Mouse (Mus musculus) forebrain, embryonic 13.5 days (tissue): ENCODE data around the gene Skor1. TPM values are rescaled to one million over a fixed set of nuclear protein-coding genes. Genes with fewer than 3 reads are reported as not detected.

Experiments used
- ATAC-seq: fragments of 200-750 bp; cut with Nextera tagmentation; 2 replicates; pipeline ENCODE4 v1.8.0; 2017
- H3K27ac ChIP-seq: fragments of 300-500 bp; sonication (generic); 2 replicates; pipeline ENCODE4 v1.5.1; 2015; ENCODE audit warnings: inconsistent platforms, mild to moderate bottlenecking, moderate library complexity
- H3K27me3 ChIP-seq: fragments of 300-500 bp; sonication (generic); 2 replicates; pipeline ENCODE4 v1.6.1; 2015; ENCODE audit warnings: mild to moderate bottlenecking, inconsistent platforms
- H3K36me3 ChIP-seq: fragments of 300-500 bp; sonication (generic); 2 replicates; pipeline ENCODE4 v1.6.1; 2015; ENCODE audit warnings: mild to moderate bottlenecking, inconsistent platforms; ENCODE audit not compliant: poor library complexity, severe bottlenecking
- H3K4me1 ChIP-seq: fragments of 300-500 bp; sonication (generic); 2 replicates; pipeline ENCODE4 v1.6.1; 2015; ENCODE audit warnings: inconsistent platforms
- H3K4me2 ChIP-seq: fragments of 300-500 bp; sonication (generic); 2 replicates; pipeline ENCODE4 v1.6.1; 2015; ENCODE audit warnings: inconsistent platforms, mild to moderate bottlenecking, moderate library complexity
- H3K4me3 ChIP-seq: fragments of 300-500 bp; sonication (generic); 2 replicates; pipeline ENCODE4 v1.5.1; 2015; ENCODE audit warnings: mild to moderate bottlenecking, inconsistent platforms
- H3K9ac ChIP-seq: fragments of 300-500 bp; sonication (generic); 2 replicates; pipeline ENCODE4 v1.6.1; 2015; ENCODE audit warnings: mild to moderate bottlenecking, inconsistent platforms
- H3K9me3 ChIP-seq: fragments of 300-500 bp; sonication (generic); replicated peaks from 2 replicates; pipeline ENCODE4 v1.6.1; 2016; ENCODE audit warnings: inconsistent platforms
- WGBS: fragments of 180-500 bp; shearing (Covaris S2); methylation state at CpG from one replicate; pipeline ENCODE4 v1.1.7; 2015; 5-methylcytosine and 5-hydroxymethylcytosine counted together
- polyA plus RNA-seq: library from polyadenylated mRNA; unstranded; fragments of >200 nt; fragmentation: Nextera tagmentation; extraction: Ambion mirVana; gene quantifications from 2 replicates; pipeline ENCODE4 v1.2.1, GENCODE M21; 2015

Gene Skor1
- polyA plus RNA-seq, 1 experiment from 2014 or later = 0.28 TPM

DNA sequence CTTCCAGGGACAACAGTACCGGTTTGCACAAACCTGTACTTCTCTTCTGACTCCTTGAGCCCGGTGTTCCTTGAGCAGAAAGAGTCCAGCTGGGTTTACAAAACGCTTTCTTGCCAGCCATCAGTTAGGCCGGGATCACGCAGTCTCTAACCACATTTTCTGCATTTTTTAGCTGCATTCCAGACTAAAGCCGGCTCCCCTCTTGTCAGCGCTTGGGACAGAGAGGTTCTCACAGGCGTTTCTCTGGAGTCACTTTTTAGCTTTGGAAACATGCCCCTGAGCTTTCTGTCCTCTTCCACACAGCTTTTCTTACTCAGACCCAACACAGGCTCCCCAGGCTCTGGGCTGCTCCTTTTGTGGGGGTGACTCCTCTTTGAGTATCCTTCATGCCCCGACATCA lies 1.5 kb downstream of the Skor1 start:
- H3K27ac ChIP-seq = no peak overlapping the region
- no peaks in the 10 kb centered on the region for H3K36me3 ChIP-seq
- no peak overlapping the region for H3K9ac ChIP-seq
- peak overlapping the region; percentile 21; the same call in 1 of the 2 replicates for H3K4me3 ChIP-seq
- no peak for ATAC-seq
- peaks cover 57% of the 10 kb centered on the region for H3K4me1 ChIP-seq
- no peak overlapping the region for H3K4me2 ChIP-seq
- whole genome bisulfite sequencing = under 1% methylated on average over 9 of the region's 9 CpGs
- H3K9me3 ChIP-seq = no peaks in the 10 kb centered on the region
- H3K27me3 ChIP-seq = peaks cover 100% of the 10 kb centered on the region

GRCm38 (mm10) chr9:63146856-63147274 lies 1.9 kb downstream of the Skor1 start:
- no peak overlapping the region for H3K27ac ChIP-seq
- no peak for ATAC-seq
- H3K9me3 ChIP-seq = no peaks in the 10 kb centered on the region
- H3K36me3 ChIP-seq = no peaks in the 10 kb centered on the region
- H3K9ac ChIP-seq = no peak overlapping the region
- H3K4me1 ChIP-seq = peaks cover 59% of the 10 kb centered on the region
- H3K4me3 ChIP-seq = peak overlapping the region; percentile 21
- peaks cover 100% of the 10 kb centered on the region for H3K27me3 ChIP-seq
- WGBS = under 1% methylated on average over 19 of the region's 20 CpGs
- H3K4me2 ChIP-seq = peak overlapping the region; percentile 43

- Histone ChIP-seq H3K4me1 (peaks cover 57% of the 10 kb centered on the region), H3K9me3 (no peaks in the 10 kb centered on the region), H3K4me3 (peak overlapping the region; percentile 21), H3K27ac (no peak overlapping the region), H3K4me2 (peak overlapping the region; percentile 43), H3K9ac (no peak overlapping the region), H3K27me3 (peaks cover 100% of the 10 kb centered on the region), H3K36me3 (no peaks in the 10 kb centered on the region)
- under 1% methylated on average over 46 of the region's 46 CpGs for WGBS
- no peak for ATAC-seq
Observed at GRCm38 (mm10) chr9:63146126-63146855, 2.5 kb downstream of the Skor1 start.

GRCm38 (mm10) chr9:63145249-63146125 lies 3.3 kb downstream of the Skor1 start:
- no peak for ATAC-seq
- Histone ChIP-seq H3K4me1 (peaks cover 51% of the 10 kb centered on the region), H3K27ac (no peak overlapping the region), H3K4me3 (peak overlapping the region; percentile 21), H3K9me3 (no peaks in the 10 kb centered on the region), H3K27me3 (peaks cover 100% of the 10 kb centered on the region), H3K9ac (no peak overlapping the region), H3K4me2 (peak overlapping the region; percentile 43), H3K36me3 (no peaks in the 10 kb centered on the region)
- 1% methylated on average over 72 of the region's 73 CpGs for WGBS

GRCm38 (mm10) chr9:63144502-63145248 lies 4.1 kb downstream of the Skor1 start:
- Histone ChIP-seq H3K4me1 (peaks cover 51% of the 10 kb centered on the region), H3K4me2 (peak overlapping the region; percentile 43), H3K27ac (no peak overlapping the region), H3K9me3 (no peaks in the 10 kb centered on the region), H3K27me3 (peaks cover 100% of the 10 kb centered on the region), H3K9ac (no peak overlapping the region), H3K36me3 (no peaks in the 10 kb centered on the region), H3K4me3 (peak overlapping the region; percentile 21)
- under 1% methylated on average over 75 of the region's 80 CpGs for WGBS
- ATAC-seq = no peak

DNA sequence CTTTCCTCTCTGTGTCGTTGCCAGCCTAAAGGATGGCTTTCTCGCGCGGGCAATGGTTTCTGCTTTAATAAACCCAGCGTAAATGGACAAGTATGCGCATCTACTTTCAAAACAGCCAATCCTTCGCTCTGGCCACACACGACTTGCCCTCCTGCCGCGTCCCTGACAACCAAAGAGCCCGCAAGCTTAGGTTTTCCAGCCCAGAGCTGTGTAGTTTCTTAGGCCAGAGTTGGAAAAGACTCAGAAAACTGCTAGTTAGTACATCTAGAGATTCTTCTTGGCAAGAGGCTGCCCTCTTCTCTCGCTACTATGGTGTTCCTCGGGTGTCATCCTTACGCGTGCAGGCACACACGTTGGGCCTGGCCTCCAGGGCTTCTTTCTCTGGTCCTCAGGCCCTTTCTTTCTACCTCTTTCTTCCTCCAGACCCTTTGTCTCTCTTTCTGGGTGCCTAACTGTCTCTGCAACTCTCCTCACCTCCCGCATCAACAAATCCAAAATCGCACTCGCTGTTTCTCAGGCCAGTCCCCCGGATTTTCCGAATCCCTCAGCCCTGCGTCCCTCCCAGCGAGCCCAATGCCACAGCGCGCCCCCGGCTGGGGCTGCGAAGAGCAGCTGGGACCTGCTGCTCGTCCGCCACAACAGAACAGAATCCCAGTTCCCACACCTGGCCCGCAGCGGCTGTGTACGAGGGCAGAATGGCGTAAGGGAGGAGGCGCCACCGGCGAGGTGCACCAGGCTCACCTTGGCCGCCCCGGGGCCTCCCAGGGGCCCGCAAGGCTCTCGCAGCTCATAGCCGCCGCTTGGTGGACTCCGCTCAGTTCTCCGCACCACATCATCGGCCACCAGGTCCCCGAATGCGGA lies 4.9 kb downstream of the Skor1 start:
- Histone ChIP-seq H3K27ac (no peak overlapping the region), H3K4me3 (peak overlapping the region; percentile 21), H3K4me1 (peaks cover 45% of the 10 kb centered on the region)

GRCm38 (mm10) chr9:63143227-63143626 lies 5.5 kb downstream of the Skor1 start:
- no peak overlapping the region for H3K9ac ChIP-seq
- 0 out of 2 replicates have a peak overlapping the region, but pooled peaks have one; percentile 12 for H3K4me3 ChIP-seq
- peaks cover 100% of the 10 kb centered on the region for H3K27me3 ChIP-seq
- H3K27ac ChIP-seq = no peak overlapping the region
- H3K4me1 ChIP-seq = peaks cover 46% of the 10 kb centered on the region
- 0 out of 2 replicates have a peak overlapping the region, but pooled peaks have one; percentile 43 for H3K4me2 ChIP-seq
- under 1% methylated on average over 25 of the region's 25 CpGs for WGBS
- ATAC-seq = no peak
- H3K9me3 ChIP-seq = no peaks in the 10 kb centered on the region
- H3K36me3 ChIP-seq = no peaks in the 10 kb centered on the region

More for the DNA sequence above, 4.9 kb downstream of the Skor1 start:
- ATAC-seq = no peak
- no peaks in the 10 kb centered on the region for H3K36me3 ChIP-seq
- peaks cover 100% of the 10 kb centered on the region for H3K27me3 ChIP-seq
- under 1% methylated on average over 47 of the region's 47 CpGs for WGBS
- no peaks in the 10 kb centered on the region for H3K9me3 ChIP-seq
- no peak overlapping the region for H3K9ac ChIP-seq
- peak overlapping the region; percentile 43 for H3K4me2 ChIP-seq

GRCm38 (mm10) chr9:63142335-63143036 lies 6.3 kb downstream of the Skor1 start:
- Histone ChIP-seq H3K27me3 (peaks cover 100% of the 10 kb centered on the region), H3K4me1 (peaks cover 46% of the 10 kb centered on the region), H3K36me3 (no peaks in the 10 kb centered on the region), H3K9me3 (no peaks in the 10 kb centered on the region), H3K4me2 (peak overlapping the region; percentile 2), H3K9ac (no peak overlapping the region), H3K4me3 (peak overlapping the region; percentile 21), H3K27ac (no peak overlapping the region)
- ATAC-seq = no peak
- WGBS = under 1% methylated on average over 42 of the region's 42 CpGs

DNA sequence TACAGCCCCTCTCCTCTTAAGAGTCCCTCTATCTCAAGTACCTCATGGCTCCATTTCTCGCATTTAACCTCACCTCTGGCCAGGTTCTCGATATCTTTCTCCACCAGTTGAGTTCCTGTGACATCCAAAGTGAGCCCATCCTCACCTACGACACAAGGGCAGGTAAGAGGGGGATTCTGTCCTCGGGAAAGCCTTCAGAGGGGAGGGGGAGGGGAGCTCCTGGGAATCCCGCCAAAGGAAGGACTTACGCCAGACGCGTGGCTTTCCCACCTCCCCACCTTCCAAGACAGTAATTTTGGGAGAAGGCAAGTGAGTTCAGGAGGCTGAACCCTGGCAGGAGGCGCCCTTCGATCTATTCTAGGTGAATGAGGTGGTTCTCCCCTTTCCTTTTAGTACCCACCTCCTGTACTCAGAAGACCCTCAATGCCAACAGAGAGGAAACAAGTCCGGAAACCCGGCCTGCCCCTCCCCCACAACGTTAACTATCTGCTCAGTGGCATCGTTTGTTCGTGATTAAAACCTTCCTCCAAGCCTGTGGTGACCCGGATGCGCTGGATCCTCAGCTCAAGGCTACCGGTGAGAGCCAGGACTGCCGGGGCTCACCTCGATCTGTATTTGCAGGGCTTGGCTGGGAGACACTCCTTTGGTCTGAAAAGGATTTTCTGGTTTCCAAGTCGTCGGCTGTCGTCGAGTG lies 7.0 kb downstream of the Skor1 start:
- Histone ChIP-seq H3K4me1 (peaks cover 43% of the 10 kb centered on the region), H3K4me2 (peak overlapping the region; percentile 2; the same call in 1 of the 2 replicates), H3K9me3 (no peaks in the 10 kb centered on the region), H3K27ac (no peak overlapping the region), H3K36me3 (no peaks in the 10 kb centered on the region), H3K27me3 (peaks cover 100% of the 10 kb centered on the region), H3K9ac (no peak overlapping the region), H3K4me3 (peak overlapping the region; percentile 21)
- WGBS = 2% methylated on average over 24 of the region's 24 CpGs
- no peak for ATAC-seq

GRCm38 (mm10) chr9:63140211-63140610 lies 8.6 kb downstream of the Skor1 start:
- Histone ChIP-seq H3K9me3 (no peaks in the 10 kb centered on the region), H3K4me2 (no peak overlapping the region), H3K36me3 (no peaks in the 10 kb centered on the region), H3K9ac (no peak overlapping the region), H3K4me3 (no peak overlapping the region), H3K27me3 (peaks cover 98% of the 10 kb centered on the region), H3K4me1 (peaks cover 37% of the 10 kb centered on the region), H3K27ac (no peak overlapping the region)
- WGBS = under 1% methylated on average over 9 of the region's 9 CpGs
- no peak for ATAC-seq
